24 mouse cellular contexts compared by ENCODE assay signal in genomic region chr4:95906141-95906540, GRCm38 (mm10).
"Had no signal": no experiment of that assay in that cellular context is flagged by ENCODE, and none has a peak within 500 bp of the region (broad histone marks: within the 10 kb centered on the region; RNA-seq: fewer than 3 reads in every experiment).

No protein-coding gene starts in this region.

- DNase-seq: cerebellum, postnatal 10 days; cerebellum, postnatal 14 days; cerebellum, postnatal 25 days; cerebellum, postnatal 36 days; embryo, embryonic 11 days; forebrain, postnatal 0 days; gastrocnemius, adult 2 months; gastrocnemius, postnatal 10 days; gastrocnemius, postnatal 14 days; gastrocnemius, postnatal 25 days; gastrocnemius, postnatal 36 days; heart, adult 11 months; heart, adult 18-20 months; heart, adult 2 months had no signal

- H3K4me3 ChIP-seq: embryonic facial prominence, embryonic 10.5 days; embryonic facial prominence, embryonic 12.5 days; embryonic facial prominence, embryonic 13.5 days; embryonic facial prominence, embryonic 15.5 days; erythroblast, embryonic 14.5 days; forebrain, embryonic 10.5 days; forebrain, embryonic 12.5 days; forebrain, embryonic 13.5 days; forebrain, embryonic 15.5 days; gastrocnemius, adult 2 months; heart, adult 2 months; heart, embryonic 10.5 days had no signal

- H3K27ac ChIP-seq: embryonic facial prominence, embryonic 10.5 days; embryonic facial prominence, embryonic 12.5 days; embryonic facial prominence, embryonic 13.5 days; embryonic facial prominence, embryonic 15.5 days; forebrain, embryonic 10.5 days; forebrain, embryonic 12.5 days; forebrain, embryonic 13.5 days; forebrain, embryonic 15.5 days; gastrocnemius, adult 2 months; heart, adult 2 months; heart, embryonic 10.5 days had no signal
